Mouse (Mus musculus) layer of hippocampus, adult 6 months (tissue): Measurements from ENCODE around the gene Lmo4. TPM values are rescaled to one million over a fixed set of nuclear protein-coding genes. Genes with fewer than 3 reads are reported as not detected.

ENCODE experiments used
- long read RNA-seq, 2 experiments: library from polyadenylated mRNA; unstranded; transcript quantifications; one replicate each; pipeline ENCODE4 v2.0.0; 2019 to 2020
- polyA plus RNA-seq: library from polyadenylated mRNA; unstranded; fragments of <200 nt; fragmentation: Nextera tagmentation; gene quantifications from 2 replicates; pipeline ENCODE4 v1.2.3, GENCODE M21; 2021

Gene Lmo4
- polyA plus RNA-seq: 90.4 and 96.9 TPM in 2 replicates
- long read RNA-seq, experiment 1, transcript Lmo4-203 (5 exons, 1,417 nt): minor isoform, 35 of 105 reads
- long read RNA-seq, experiment 1, transcript Lmo4-201 (5 exons, 1,669 nt): major isoform, 51 of 105 reads
- long read RNA-seq, experiment 1, transcript Lmo4-202 (4 exons, 1,447 nt): minor isoform, 5 of 105 reads
- long read RNA-seq, experiment 1, partial matches to known transcripts: 1 of 105 reads
- long read RNA-seq, experiment 1, other reads (novel, unspliced or antisense): 10 of 105 reads
- long read RNA-seq, experiment 2, transcript Lmo4-201 (5 exons, 1,669 nt): major isoform, 33 of 70 reads
- long read RNA-seq, experiment 2, transcript Lmo4-203 (5 exons, 1,417 nt): minor isoform, 26 of 70 reads
- long read RNA-seq, experiment 2, partial matches to known transcripts: 0 of 70 reads
- long read RNA-seq, experiment 2, other reads (novel, unspliced or antisense): 8 of 70 reads

DNA sequence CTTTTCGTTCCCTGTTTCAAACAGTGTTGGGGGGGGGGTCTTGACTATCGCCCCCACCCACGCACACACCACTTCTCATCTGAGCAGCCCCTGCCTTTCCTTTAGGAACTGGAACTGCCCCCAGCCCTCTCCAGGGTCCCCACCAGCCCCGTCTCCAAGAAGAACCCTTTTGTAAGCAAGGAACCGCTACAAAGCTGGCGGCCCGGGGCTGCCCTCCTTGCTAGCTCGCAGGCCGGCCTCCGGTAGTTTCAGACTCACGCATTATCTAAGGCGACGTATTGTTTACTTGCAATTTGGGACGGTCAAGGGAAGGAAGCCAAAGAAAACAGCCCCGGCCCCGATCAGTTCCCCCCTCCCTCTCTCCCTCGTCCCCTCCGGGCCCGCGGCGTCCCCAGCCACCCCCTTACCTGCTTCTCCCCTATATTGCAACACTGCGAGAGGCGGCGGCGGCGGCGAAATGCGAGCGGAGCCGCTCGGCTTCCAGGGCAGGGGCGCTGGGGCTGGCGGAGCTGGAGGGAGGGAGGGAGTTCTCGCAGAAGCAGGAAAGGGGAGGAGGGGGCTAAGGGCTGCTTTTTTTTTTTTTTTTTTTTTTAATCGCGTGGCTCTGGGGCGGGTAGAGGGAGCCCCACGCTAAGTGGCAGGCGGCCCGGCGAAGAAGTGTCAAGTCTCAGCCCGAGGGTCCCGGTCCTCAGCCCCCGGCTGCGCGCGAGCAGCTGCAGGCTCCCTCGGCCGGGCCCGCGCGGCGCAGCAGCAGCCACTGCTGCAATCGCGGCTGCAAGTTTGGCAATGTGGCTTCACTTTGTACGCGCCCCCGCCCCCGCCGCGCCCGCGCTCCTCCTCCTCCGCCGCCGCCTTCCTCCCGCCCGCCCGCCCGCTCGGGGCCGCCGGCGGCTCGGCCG lies at the start of gene Lmo4:
Lmo4 (minus strand) TSS at position 808 of the 899 bp plus-strand sequence.

